Mouse (Mus musculus): ENCODE data around the gene Vim.
"Not testable (repeated sequence)": the region's sequence is repeated elsewhere in the genome, so short reads cannot be mapped to it uniquely, and the experiment has no call there.

The Vim gene

GRCm38 (mm10) chr2:13572101-13572553, 1.6 kb upstream of the Vim start:
- DNase-seq: peak; percentile 12

- no peak for DNase-seq
Observed at GRCm38 (mm10) chr2:13572647-13573407, 900 bp upstream of the Vim start.

GRCm38 (mm10) chr2:13574066-13574800, 506 bp downstream of the Vim start:
- DNase-seq: peak; percentile 89

- peak; percentile 57 for DNase-seq
Observed at GRCm38 (mm10) chr2:13574801-13575150, 1.0 kb downstream of the Vim start.

- DNase-seq: peak; percentile 90
Observed at GRCm38 (mm10) chr2:13575287-13575801, 1.6 kb downstream of the Vim start.

- no peak for DNase-seq
Observed at GRCm38 (mm10) chr2:13575926-13576325, 2.2 kb downstream of the Vim start.

GRCm38 (mm10) chr2:13577399-13577798, 3.7 kb downstream of the Vim start:
- DNase-seq: no peak

- DNase-seq: no peak
Observed at GRCm38 (mm10) chr2:13578473-13579152, 4.9 kb downstream of the Vim start.

- DNase-seq: no peak
Observed at GRCm38 (mm10) chr2:13579315-13579714, 5.6 kb downstream of the Vim start.

GRCm38 (mm10) chr2:13579991-13580390, 6.3 kb downstream of the Vim start:
- DNase-seq: peak; percentile 26

GRCm38 (mm10) chr2:13582184-13582583, 8.5 kb downstream of the Vim start:
- no peak for DNase-seq

- not testable (repeated sequence) for DNase-seq
Observed at GRCm38 (mm10) chr2:13583746-13584145, 10.0 kb downstream of the Vim start.

GRCm38 (mm10) chr2:13593328-13593727, 19.6 kb downstream of the Vim start:
- DNase-seq: no peak

GRCm38 (mm10) chr2:13596965-13597656, 23.4 kb downstream of the Vim start:
- DNase-seq: no peak

- no peak for DNase-seq
Observed at GRCm38 (mm10) chr2:13598166-13598565, 24.4 kb downstream of the Vim start.

- no peak for DNase-seq
Observed at GRCm38 (mm10) chr2:13603093-13603492, 29.4 kb downstream of the Vim start.

- DNase-seq: not testable (repeated sequence)
Observed at GRCm38 (mm10) chr2:13603636-13604035, 29.9 kb downstream of the Vim start.

GRCm38 (mm10) chr2:13630136-13630832, 56.6 kb downstream of the Vim start:
- no peak for DNase-seq
